Mouse (Mus musculus) kidney, adult 2 months (tissue): Measurements from ENCODE around the gene Pigt. TPM values are rescaled to one million over a fixed set of nuclear protein-coding genes. Genes with fewer than 3 reads are reported as not detected.

Source experiments
- DNase-seq: peaks from one replicate; pipeline ENCODE4 v3.0.0; 2021
- H3K27ac ChIP-seq: fragments of 200-500 bp; 2 replicates; pipeline ENCODE4 v1.5.1; 2012; ENCODE audit warnings: low read depth, low read length, control low read depth, inconsistent platforms; ENCODE audit not compliant: insufficient read depth
- H3K27me3 ChIP-seq: fragments of 200-500 bp; replicated peaks from 2 replicates; pipeline ENCODE4 v1.6.1; 2012; ENCODE audit warnings: mild to moderate bottlenecking, moderate library complexity, low read length, inconsistent platforms; ENCODE audit not compliant: control insufficient read depth, insufficient read depth
- H3K36me3 ChIP-seq: fragments of 200-500 bp; 2 replicates; pipeline ENCODE4 v1.6.1; 2012; ENCODE audit warnings: mild to moderate bottlenecking, moderate library complexity, low read length, inconsistent platforms; ENCODE audit not compliant: control insufficient read depth, insufficient read depth
- H3K4me1 ChIP-seq: fragments of 200-500 bp; 2 replicates; pipeline ENCODE4 v1.6.1; 2011; ENCODE audit warnings: low read length; ENCODE audit not compliant: control insufficient read depth, insufficient read depth
- H3K4me3 ChIP-seq: fragments of 200-500 bp; 2 replicates; pipeline ENCODE4 v1.5.1; 2011; ENCODE audit warnings: mild to moderate bottlenecking, low read depth, low read length, control low read depth; ENCODE audit not compliant: insufficient read depth
- CTCF ChIP-seq: fragments of 200-500 bp; conservative IDR thresholded peaks from 2 replicates; pipeline ENCODE4 v1.5.1; 2011; ENCODE audit warnings: low read depth, mild to moderate bottlenecking, control low read depth, low read length, moderate library complexity, mixed read lengths; ENCODE audit not compliant: insufficient read depth, insufficient read length
- POLR2A ChIP-seq: fragments of 200-500 bp; IDR thresholded peaks from one replicate; pipeline ENCODE4 v1.6.1; 2011; ENCODE audit warnings: low read depth, low read length, control low read depth
- WGBS: fragments of 180-500 bp; shearing (Covaris S2); methylation state at CpG from one replicate; pipeline ENCODE4 v1.1.7; 2018; 5-methylcytosine and 5-hydroxymethylcytosine counted together
- polyA plus RNA-seq: library from polyadenylated mRNA; depleted of rRNA; stranded (reverse); fragments of >200 nt; gene quantifications from 2 replicates; pipeline ENCODE4 v1.2.3, GENCODE M21; 2012

The Pigt gene
- polyA plus RNA-seq, 1 experiment, result 101 TPM

GRCm38 (mm10) chr2:164520782-164521181, 23.5 kb downstream of the Pigt start:
- no peaks in the 10 kb centered on the region for H3K36me3 ChIP-seq
- WGBS, result 12% methylated on average over 3 of the region's 3 CpGs
- TF ChIP-seq CTCF (peak; percentile 97), POLR2A (no peak)
- no peak overlapping the region for H3K27ac ChIP-seq
- no peaks in the 10 kb centered on the region for H3K4me1 ChIP-seq
- DNase-seq, result peak; percentile 80
- no peaks in the 10 kb centered on the region for H3K27me3 ChIP-seq
- no peak overlapping the region for H3K4me3 ChIP-seq

GRCm38 (mm10) chr2:164521841-164522240, 24.5 kb downstream of the Pigt start:
- Histone ChIP-seq H3K27me3 (no peaks in the 10 kb centered on the region), H3K27ac (no peak overlapping the region), H3K4me1 (no peaks in the 10 kb centered on the region), H3K4me3 (no peak overlapping the region), H3K36me3 (no peaks in the 10 kb centered on the region)
- DNase-seq, result no peak
- TF ChIP-seq CTCF, result no peak
- TF ChIP-seq POLR2A, result no peak
- WGBS, result 18% methylated on average over 11 of the region's 11 CpGs

- Histone ChIP-seq H3K27me3 (no peaks in the 10 kb centered on the region), H3K4me3 (no peak overlapping the region), H3K4me1 (no peaks in the 10 kb centered on the region), H3K27ac (no peak overlapping the region), H3K36me3 (no peaks in the 10 kb centered on the region)
- TF ChIP-seq POLR2A, result no peak
- TF ChIP-seq CTCF, result no peak
- DNase-seq, result no peak
- WGBS, result 23% methylated on average over 8 of the region's 8 CpGs
Observed at GRCm38 (mm10) chr2:164522280-164522679, 25.0 kb downstream of the Pigt start.

GRCm38 (mm10) chr2:164523301-164523773, 26.0 kb downstream of the Pigt start:
- H3K4me3 ChIP-seq, result peak overlapping the region; percentile 25; the same call in 1 of the 2 replicates
- TF ChIP-seq CTCF (no peak), POLR2A (no peak)

GRCm38 (mm10) chr2:164528557-164528956, 31.2 kb downstream of the Pigt start:
- Histone ChIP-seq H3K27me3 (no peaks in the 10 kb centered on the region), H3K27ac (no peak overlapping the region), H3K4me1 (no peaks in the 10 kb centered on the region), H3K4me3 (no peak overlapping the region), H3K36me3 (no peaks in the 10 kb centered on the region)
- no peak for TF ChIP-seq POLR2A
- no peak for TF ChIP-seq CTCF
- WGBS, result 57% methylated on average over 5 of the region's 5 CpGs
- DNase-seq, result no peak

More at GRCm38 (mm10) chr2:164523301-164523773, 26.0 kb downstream of the Pigt start:
- Histone ChIP-seq H3K27me3 (no peaks in the 10 kb centered on the region), H3K4me1 (no peaks in the 10 kb centered on the region), H3K36me3 (no peaks in the 10 kb centered on the region), H3K27ac (no peak overlapping the region)
- 80% methylated on average over 10 of the region's 10 CpGs for WGBS
- no peak for DNase-seq

GRCm38 (mm10) chr2:164531169-164531568, 33.8 kb downstream of the Pigt start:
- TF ChIP-seq CTCF (peak; percentile 90), POLR2A (no peak)
- no peak overlapping the region for H3K4me3 ChIP-seq
- peak; percentile 76 for DNase-seq
- no peak overlapping the region for H3K27ac ChIP-seq
- WGBS, result 2% methylated on average over 3 of the region's 3 CpGs
- no peaks in the 10 kb centered on the region for H3K4me1 ChIP-seq
- H3K36me3 ChIP-seq, result no peaks in the 10 kb centered on the region
- H3K27me3 ChIP-seq, result no peaks in the 10 kb centered on the region

GRCm38 (mm10) chr2:164534315-164534714, 37.0 kb downstream of the Pigt start:
- 79% methylated on average over 10 of the region's 10 CpGs for WGBS
- H3K27ac ChIP-seq, result no peak overlapping the region
- no peaks in the 10 kb centered on the region for H3K4me1 ChIP-seq
- no peak for DNase-seq
- no peaks in the 10 kb centered on the region for H3K27me3 ChIP-seq
- no peaks in the 10 kb centered on the region for H3K36me3 ChIP-seq
- H3K4me3 ChIP-seq, result no peak overlapping the region
- TF ChIP-seq POLR2A, result no peak
- no peak for TF ChIP-seq CTCF
